Mouse (Mus musculus) embryonic facial prominence, embryonic 10.5 days (tissue): Measurements from ENCODE around the gene Sgsm2. TPM values are rescaled to one million over a fixed set of nuclear protein-coding genes. Genes with fewer than 3 reads are reported as not detected.

Source experiments
- DNase-seq: peaks from one replicate; pipeline ENCODE4 v3.0.0-alpha.2; 2017; ENCODE audit warnings: low spot score
- H3K27ac ChIP-seq: fragments of 300-500 bp; sonication (generic); replicated peaks from 2 replicates; pipeline ENCODE4 v1.5.1; 2016; ENCODE audit warnings: mild to moderate bottlenecking
- H3K27me3 ChIP-seq: fragments of 300-500 bp; sonication (generic); replicated peaks from 2 replicates; pipeline ENCODE4 v1.6.1; 2016; ENCODE audit warnings: low read depth, mild to moderate bottlenecking; ENCODE audit not compliant: poor library complexity, severe bottlenecking
- H3K36me3 ChIP-seq: fragments of 300-500 bp; sonication (generic); replicated peaks from 2 replicates; pipeline ENCODE4 v1.6.1; 2016; ENCODE audit warnings: mild to moderate bottlenecking, moderate library complexity
- H3K4me1 ChIP-seq: fragments of 300-500 bp; sonication (generic); 2 replicates; pipeline ENCODE4 v1.6.1; 2016
- H3K4me3 ChIP-seq: fragments of 300-500 bp; sonication (generic); 2 replicates; pipeline ENCODE4 v1.5.1; 2016; ENCODE audit warnings: mild to moderate bottlenecking, moderate library complexity
- H3K9me3 ChIP-seq: fragments of 300-500 bp; sonication (generic); 2 replicates; pipeline ENCODE4 v1.6.1; 2016; ENCODE audit warnings: mild to moderate bottlenecking
- WGBS: fragments of 180-500 bp; shearing (Covaris S2); methylation state at CpG from one replicate; pipeline ENCODE4 v1.1.7; 2016; 5-methylcytosine and 5-hydroxymethylcytosine counted together
- polyA plus RNA-seq: library from polyadenylated mRNA; unstranded; fragments of >200 nt; fragmentation: Nextera tagmentation; extraction: Ambion mirVana; gene quantifications from 2 replicates; pipeline ENCODE4 v1.2.1, GENCODE M21; 2016

Gene Sgsm2
- polyA plus RNA-seq: 4.4 and 4.7 TPM in 2 replicates

- H3K4me1 ChIP-seq: peaks cover 25% of the 10 kb centered on the region
- DNase-seq: peak; percentile 85
- peak within 1 kb of the TSS; percentile 93 for H3K4me3 ChIP-seq
- H3K27ac ChIP-seq: peak within 1 kb of the TSS; percentile 88
- WGBS: under 1% methylated on average over 74 of the region's 74 CpGs
- H3K27me3 ChIP-seq: no peaks in the 10 kb centered on the region
- H3K9me3 ChIP-seq: no peaks in the 10 kb centered on the region
- H3K36me3 ChIP-seq: peaks cover 29% of the 10 kb centered on the region
Measured at GRCm38 (mm10) chr11:74896901-74897677, at the start of gene Sgsm2. Sgsm2 (minus strand) TSS chr11:74897060.

- WGBS: 77% methylated on average over 3 of the region's 3 CpGs
- H3K27me3 ChIP-seq: no peaks in the 10 kb centered on the region
- H3K4me3 ChIP-seq: no peak overlapping the region
- DNase-seq: no peak
- peaks cover 78% of the 10 kb centered on the region for H3K36me3 ChIP-seq
- no peaks in the 10 kb centered on the region for H3K9me3 ChIP-seq
- no peaks in the 10 kb centered on the region for H3K4me1 ChIP-seq
- H3K27ac ChIP-seq: no peak overlapping the region
Measured at GRCm38 (mm10) chr11:74946348-74946747, 49.5 kb upstream of the Sgsm2 start.

GRCm38 (mm10) chr11:74930391-74930790 lies 33.5 kb upstream of the Sgsm2 start:
- Histone ChIP-seq H3K4me1 (peaks cover 13% of the 10 kb centered on the region), H3K4me3 (no peak overlapping the region), H3K27ac (no peak overlapping the region), H3K9me3 (no peaks in the 10 kb centered on the region), H3K36me3 (peaks cover 68% of the 10 kb centered on the region), H3K27me3 (no peaks in the 10 kb centered on the region)
- 92% methylated on average over 7 of the region's 7 CpGs for WGBS
- DNase-seq: no peak

- DNase-seq: no peak
- H3K36me3 ChIP-seq: peaks cover 55% of the 10 kb centered on the region
Measured at GRCm38 (mm10) chr11:74929111-74929510, 32.3 kb upstream of the Sgsm2 start.

GRCm38 (mm10) chr11:74927236-74927725 lies 30.4 kb upstream of the Sgsm2 start:
- Histone ChIP-seq H3K9me3 (no peaks in the 10 kb centered on the region), H3K4me1 (peaks cover 19% of the 10 kb centered on the region), H3K27ac (no peak overlapping the region), H3K36me3 (peaks cover 37% of the 10 kb centered on the region), H3K27me3 (no peaks in the 10 kb centered on the region), H3K4me3 (peak overlapping the region; percentile 91)
- 91% methylated on average over 2 of the region's 2 CpGs for WGBS
- no peak for DNase-seq

More at GRCm38 (mm10) chr11:74929111-74929510, 32.3 kb upstream of the Sgsm2 start:
- Histone ChIP-seq H3K4me1 (peaks cover 19% of the 10 kb centered on the region), H3K9me3 (no peaks in the 10 kb centered on the region), H3K27ac (no peak overlapping the region), H3K4me3 (no peak overlapping the region), H3K27me3 (no peaks in the 10 kb centered on the region)
- 89% methylated on average over 4 of the region's 4 CpGs for WGBS

GRCm38 (mm10) chr11:74926388-74927005 lies 29.6 kb upstream of the Sgsm2 start:
- Histone ChIP-seq H3K4me3 (peak overlapping the region; percentile 91), H3K27ac (peak overlapping the region; percentile 95), H3K9me3 (no peaks in the 10 kb centered on the region), H3K36me3 (peaks cover 29% of the 10 kb centered on the region), H3K4me1 (peaks cover 19% of the 10 kb centered on the region), H3K27me3 (no peaks in the 10 kb centered on the region)
- 9% methylated on average over 11 of the region's 11 CpGs for WGBS
- no peak for DNase-seq

GRCm38 (mm10) chr11:74925577-74926387 lies 28.9 kb upstream of the Sgsm2 start, which contains the start of the genes Smg6 and Srr:
Smg6 (plus strand) TSS chr11:74925823.
Srr (minus strand) TSS chr11:74925948.
- Histone ChIP-seq H3K27ac (peak within 1 kb of the TSS; percentile 95), H3K27me3 (no peaks in the 10 kb centered on the region), H3K4me3 (peak within 1 kb of the TSS; percentile 91), H3K4me1 (peaks cover 19% of the 10 kb centered on the region), H3K9me3 (no peaks in the 10 kb centered on the region), H3K36me3 (peaks cover 22% of the 10 kb centered on the region)
- WGBS: under 1% methylated on average over 86 of the region's 88 CpGs
- DNase-seq: peak; percentile 99

GRCm38 (mm10) chr11:74924149-74924548 lies 27.3 kb upstream of the Sgsm2 start:
- peaks cover 13% of the 10 kb centered on the region for H3K36me3 ChIP-seq
- H3K4me3 ChIP-seq: no peak overlapping the region; the same call in 1 of the 2 replicates
- peak; percentile 31 for DNase-seq
- H3K27me3 ChIP-seq: no peaks in the 10 kb centered on the region
- H3K27ac ChIP-seq: no peak overlapping the region
- no peaks in the 10 kb centered on the region for H3K9me3 ChIP-seq
- H3K4me1 ChIP-seq: peaks cover 19% of the 10 kb centered on the region
- WGBS: 60% methylated on average over 4 of the region's 4 CpGs

GRCm38 (mm10) chr11:74919249-74919648 lies 22.4 kb upstream of the Sgsm2 start:
- no peak for DNase-seq
- 87% methylated on average over 6 of the region's 6 CpGs for WGBS
- Histone ChIP-seq H3K9me3 (no peaks in the 10 kb centered on the region), H3K36me3 (peaks cover 34% of the 10 kb centered on the region), H3K4me1 (no peaks in the 10 kb centered on the region), H3K4me3 (no peak overlapping the region), H3K27me3 (no peaks in the 10 kb centered on the region), H3K27ac (no peak overlapping the region)

GRCm38 (mm10) chr11:74912492-74912891 lies 15.6 kb upstream of the Sgsm2 start:
- no peaks in the 10 kb centered on the region for H3K9me3 ChIP-seq
- no peak for DNase-seq
- H3K27ac ChIP-seq: no peak overlapping the region
- H3K27me3 ChIP-seq: no peaks in the 10 kb centered on the region
- H3K36me3 ChIP-seq: peaks cover 44% of the 10 kb centered on the region
- H3K4me1 ChIP-seq: no peaks in the 10 kb centered on the region
- H3K4me3 ChIP-seq: no peak overlapping the region
- WGBS: 96% methylated on average over 3 of the region's 3 CpGs

- H3K4me3 ChIP-seq: no peak overlapping the region
- DNase-seq: no peak
- no peak overlapping the region for H3K27ac ChIP-seq
- H3K4me1 ChIP-seq: no peaks in the 10 kb centered on the region
- H3K9me3 ChIP-seq: no peaks in the 10 kb centered on the region
- H3K27me3 ChIP-seq: no peaks in the 10 kb centered on the region
- WGBS: 90% methylated on average over 4 of the region's 4 CpGs
- H3K36me3 ChIP-seq: peaks cover 59% of the 10 kb centered on the region
Measured at GRCm38 (mm10) chr11:74909978-74910377, 13.1 kb upstream of the Sgsm2 start.
